Mouse (Mus musculus) kidney, adult 2 months (tissue): ENCODE measurements around the gene Aox4.

Source experiments
- CTCF ChIP-seq: fragments of 200-500 bp; conservative IDR thresholded peaks from 2 replicates; pipeline ENCODE4 v1.5.1; 2011; ENCODE audit warnings: low read depth, mild to moderate bottlenecking, control low read depth, low read length, moderate library complexity, mixed read lengths; ENCODE audit not compliant: insufficient read depth, insufficient read length
- POLR2A ChIP-seq: fragments of 200-500 bp; IDR thresholded peaks from one replicate; pipeline ENCODE4 v1.6.1; 2011; ENCODE audit warnings: low read depth, low read length, control low read depth

GRCm38 (mm10) chr1:58238961-58239360, 28.8 kb downstream of the Aox4 start:
- TF ChIP-seq CTCF (no peak), POLR2A (no peak)
